Mouse (Mus musculus) layer of hippocampus, postnatal 10 days (tissue): ENCODE measurements at regions not wholly inside any gene's neighbourhood (a gene's known extent, or its start where the extent isn't known, plus 50 kb on each side); places are given as distances from the start of the nearest gene placed in this dataset.
A peak's percentile ranks its signal among the peaks of the same experiment; 100 is the strongest.

ENCODE experiments used
- DNase-seq, 2 experiments: peaks; one replicate each; pipeline ENCODE4 v3.0.0; 2021; ENCODE audit warnings: low spot score in 2 of 2

DNA sequence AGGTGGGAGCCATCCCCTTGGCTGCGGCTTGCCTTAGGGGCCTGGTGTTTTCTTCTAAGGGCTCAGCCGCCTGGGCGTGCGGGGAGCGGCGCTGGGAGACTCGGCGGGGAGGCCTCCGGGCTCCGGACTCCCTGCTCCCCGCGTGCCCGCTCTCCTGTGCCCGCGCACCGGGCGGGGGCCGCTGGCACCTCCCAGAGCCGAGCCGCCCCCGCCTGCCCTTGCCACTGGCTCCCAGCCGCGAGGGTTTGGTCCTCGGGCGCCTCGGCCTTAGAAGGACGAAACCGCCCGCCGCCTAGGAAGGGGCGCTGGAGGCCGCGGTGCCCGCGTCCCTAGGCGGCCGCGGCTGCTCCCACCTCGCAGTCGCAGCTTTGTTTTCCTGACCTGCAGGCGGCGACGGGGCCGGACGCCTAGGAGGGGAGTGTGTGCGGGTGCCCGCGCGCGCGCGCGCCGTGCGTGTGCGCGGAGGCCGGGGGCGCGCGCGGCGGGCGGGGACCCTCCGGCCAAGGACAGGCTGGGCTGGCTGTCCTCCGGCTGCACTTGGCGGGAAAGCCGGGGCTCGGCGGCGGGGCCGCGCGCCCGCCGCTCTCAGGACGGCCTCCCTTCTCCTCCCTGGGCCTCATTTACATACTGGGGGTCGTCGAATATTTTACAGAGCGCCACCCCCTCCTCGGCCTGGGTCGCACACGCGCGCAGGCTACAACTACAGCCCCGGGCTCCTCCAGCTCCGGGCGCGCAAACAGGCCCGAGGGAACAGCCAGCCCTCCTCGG lies 227.1 kb downstream of the Mef2c start:
- peak; percentile 74 to 84 for DNase-seq

DNA sequence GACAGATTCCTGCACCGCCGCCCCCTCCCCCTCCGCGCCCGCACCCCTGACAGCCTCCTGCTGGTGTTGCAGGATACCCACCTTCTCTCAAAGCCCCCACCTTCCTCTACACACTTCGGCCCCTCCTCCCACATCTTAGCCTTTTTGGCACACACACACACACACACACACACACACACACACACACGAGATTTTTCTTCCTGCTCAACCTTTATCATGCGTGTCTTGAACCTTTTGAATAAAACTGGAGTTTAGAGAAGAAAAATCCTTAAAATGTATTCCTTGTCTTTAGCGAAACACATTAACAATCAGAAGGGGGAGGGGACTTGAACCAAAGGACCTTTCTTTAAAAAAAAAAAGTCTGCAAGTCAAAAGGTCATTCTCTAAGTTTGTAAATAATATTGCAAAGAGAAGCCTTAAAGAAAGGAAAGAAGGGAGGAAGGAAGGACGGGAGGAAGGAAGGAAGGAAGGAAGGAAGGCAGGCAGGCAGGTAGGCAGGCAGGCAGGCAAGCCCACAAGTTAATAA lies 227.7 kb downstream of the Mef2c start:
- DNase-seq: no peak

DNA sequence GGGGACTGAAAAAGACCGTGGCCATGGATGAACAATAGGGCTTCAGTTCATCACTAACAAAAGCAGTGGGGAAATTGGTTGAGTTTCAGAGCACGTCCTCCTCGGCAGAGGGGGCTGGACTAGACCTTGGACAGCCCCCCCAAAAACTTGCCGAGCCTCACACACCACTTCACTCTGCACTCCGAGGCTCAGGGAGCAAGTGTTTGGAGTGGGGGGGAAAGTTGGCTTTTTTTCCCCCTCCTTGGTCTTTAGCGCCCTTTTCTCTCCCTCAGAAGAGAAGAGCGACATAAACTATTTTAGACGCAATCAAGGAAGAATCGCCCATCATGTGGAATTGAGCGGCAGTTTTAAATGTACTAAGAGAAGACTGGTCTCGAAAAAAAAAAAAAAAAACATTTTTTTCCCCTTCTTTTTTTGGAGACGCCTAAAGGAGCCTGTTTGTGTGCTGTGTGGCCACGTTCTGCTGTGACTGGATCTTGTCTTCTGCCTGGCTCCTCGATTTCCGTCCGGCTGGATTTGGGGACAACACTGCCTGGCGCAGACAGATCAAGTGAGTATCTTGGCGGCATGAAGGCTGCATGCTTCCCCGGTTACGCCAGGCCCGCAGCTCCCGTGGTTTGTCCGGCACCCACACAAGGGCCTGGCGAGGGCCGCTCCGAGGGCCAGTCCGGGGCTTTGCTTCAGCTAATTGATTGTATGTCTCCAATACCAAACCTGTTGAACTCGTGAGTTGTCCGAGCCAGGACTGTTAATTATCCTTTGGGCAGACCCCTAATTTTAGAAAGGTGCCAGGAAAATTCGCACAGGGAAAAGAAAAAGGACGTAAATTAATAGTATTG lies 228.7 kb downstream of the Mef2c start:
- DNase-seq: peak; percentile 65 to 74

GRCm38 (mm10) chr13:83733231-83733990 lies 229.6 kb downstream of the Mef2c start:
- DNase-seq: peak in 1 of 2 experiments; percentile 66

GRCm38 (mm10) chr13:83733991-83734610 lies 230.3 kb downstream of the Mef2c start:
- no peak for DNase-seq

DNA sequence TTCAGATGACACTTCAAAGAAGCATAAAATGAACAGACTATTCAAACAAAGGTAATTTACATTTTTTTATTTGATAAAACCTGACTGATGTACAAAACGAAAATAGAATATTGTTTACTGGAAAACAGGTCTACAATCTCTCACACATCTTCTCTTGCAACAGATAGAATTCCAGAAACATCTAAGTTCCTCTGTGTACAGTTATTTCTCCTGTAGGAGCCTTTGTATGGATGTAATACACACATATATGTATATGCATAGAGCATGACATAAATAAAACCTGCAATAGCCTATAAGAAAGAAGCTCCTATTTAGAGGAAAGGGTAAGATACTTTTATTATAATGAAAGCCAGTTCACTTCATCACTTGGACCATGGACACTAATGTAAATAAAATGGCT lies 230.8 kb downstream of the Mef2c start:
- DNase-seq: no peak

DNA sequence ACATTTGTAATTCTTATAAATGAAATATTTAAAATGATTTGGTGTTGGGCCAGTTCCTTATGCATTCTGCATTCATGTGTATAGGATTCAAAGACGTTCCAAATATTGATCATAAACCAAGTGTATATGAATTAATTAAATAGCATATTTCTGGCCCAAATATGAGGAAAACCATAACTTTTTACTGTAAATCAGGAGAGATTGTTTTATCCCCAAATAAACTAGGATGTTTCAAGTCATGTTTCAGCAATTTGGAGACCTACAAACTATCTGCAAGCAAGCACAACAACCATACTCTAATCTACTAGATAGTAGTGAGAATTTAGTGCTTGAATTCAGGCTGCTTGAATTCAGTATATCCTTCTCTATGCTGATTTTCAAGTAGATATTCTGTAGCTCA lies 231.3 kb downstream of the Mef2c start:
- DNase-seq: no peak

GRCm38 (mm10) chr13:83735631-83736475 lies 232.0 kb downstream of the Mef2c start:
- DNase-seq: peak in 1 of 2 experiments; percentile 26

GRCm38 (mm10) chr13:83737031-83737825 lies 233.4 kb downstream of the Mef2c start:
- DNase-seq: peak in 1 of 2 experiments; percentile 43

GRCm38 (mm10) chr13:83737826-83738527 lies 234.1 kb downstream of the Mef2c start:
- peak; percentile 54 to 64 for DNase-seq

GRCm38 (mm10) chr13:83738528-83738981 lies 234.7 kb downstream of the Mef2c start:
- DNase-seq: peak in 1 of 2 experiments; percentile 66

DNA sequence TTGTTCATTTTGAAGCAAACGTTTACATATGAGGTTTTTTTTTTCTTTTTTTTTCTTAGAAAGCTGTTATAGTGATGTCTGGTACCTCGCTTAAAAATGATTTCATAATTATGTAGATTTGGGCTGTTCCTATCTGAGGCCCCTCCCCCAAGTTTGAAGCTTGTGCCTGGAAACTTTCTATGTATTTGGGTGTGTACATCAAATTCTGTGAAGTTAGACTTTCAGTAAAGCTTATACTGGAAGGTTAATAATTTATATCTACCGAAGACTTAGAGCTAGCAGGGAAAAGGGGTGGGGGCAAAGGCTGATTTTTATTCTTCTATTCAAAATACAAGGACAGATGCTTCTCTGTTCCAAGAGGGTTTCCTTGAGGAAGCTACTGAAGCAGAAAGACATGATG lies 235.3 kb downstream of the Mef2c start:
- no peak for DNase-seq

DNA sequence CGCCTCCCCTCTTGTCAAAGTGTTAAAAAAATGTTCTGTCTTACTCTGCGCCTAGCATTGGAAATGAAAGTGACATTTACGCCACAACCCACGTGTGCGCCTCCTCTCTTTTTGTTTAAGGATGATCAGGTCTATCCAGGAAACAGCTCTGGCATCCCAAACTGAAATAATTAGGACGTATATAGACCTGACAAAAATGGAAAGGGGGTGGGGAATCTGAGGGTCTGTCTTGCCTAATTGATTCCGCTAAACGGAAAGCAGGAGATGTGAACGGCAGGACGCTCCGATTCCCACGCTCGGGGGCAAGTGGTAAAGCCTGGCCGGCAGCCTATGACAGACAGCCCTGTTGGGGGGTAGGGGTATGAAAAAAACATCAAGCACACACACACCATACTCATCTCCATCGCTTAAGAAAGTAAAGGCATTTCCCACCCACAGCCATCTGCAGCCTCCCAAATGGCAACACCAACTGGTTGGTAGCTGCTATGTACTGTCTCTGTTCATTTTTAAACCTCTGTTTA lies 235.8 kb downstream of the Mef2c start:
- peak; percentile 73 to 79 for DNase-seq

DNA sequence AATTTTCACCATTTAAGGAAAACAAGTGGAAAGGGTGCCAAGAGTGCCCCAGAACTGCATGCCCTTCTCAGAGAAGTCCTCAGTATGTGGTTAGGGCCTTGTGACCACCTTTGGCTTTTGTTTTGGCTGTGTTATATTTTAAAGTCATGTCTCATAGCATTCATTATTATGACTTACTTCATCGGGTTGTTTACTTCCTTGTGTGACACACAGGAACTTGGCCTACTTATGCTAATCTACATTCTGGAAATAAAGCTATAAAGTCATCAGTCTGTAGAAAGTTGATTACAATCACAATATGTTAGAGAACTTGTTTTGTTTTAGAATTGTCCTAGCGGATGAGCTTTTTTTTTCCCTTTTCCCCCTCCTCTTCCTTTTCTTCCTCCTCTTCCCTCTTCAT lies 236.3 kb downstream of the Mef2c start:
- DNase-seq: no peak

DNA sequence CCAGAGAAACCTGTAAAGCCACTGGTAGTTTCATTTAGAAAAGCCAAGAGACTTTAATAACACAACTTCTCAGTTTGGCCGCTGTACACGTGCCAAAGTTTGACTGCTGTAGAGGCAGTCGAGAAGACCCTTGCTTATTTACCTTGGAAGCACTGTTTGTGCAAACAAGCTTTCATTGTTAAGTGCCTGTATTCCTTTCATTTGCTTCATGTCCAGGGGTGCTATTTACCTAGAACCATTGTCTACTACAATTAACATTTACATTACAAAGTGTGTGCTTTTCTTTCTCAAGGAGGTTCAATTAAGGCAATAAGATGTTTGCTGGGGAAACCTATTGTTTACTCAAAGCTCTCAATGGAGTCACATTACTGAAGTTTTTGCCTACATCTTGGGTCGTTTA lies 236.9 kb downstream of the Mef2c start:
- peak in 1 of 2 experiments; percentile 33 for DNase-seq

DNA sequence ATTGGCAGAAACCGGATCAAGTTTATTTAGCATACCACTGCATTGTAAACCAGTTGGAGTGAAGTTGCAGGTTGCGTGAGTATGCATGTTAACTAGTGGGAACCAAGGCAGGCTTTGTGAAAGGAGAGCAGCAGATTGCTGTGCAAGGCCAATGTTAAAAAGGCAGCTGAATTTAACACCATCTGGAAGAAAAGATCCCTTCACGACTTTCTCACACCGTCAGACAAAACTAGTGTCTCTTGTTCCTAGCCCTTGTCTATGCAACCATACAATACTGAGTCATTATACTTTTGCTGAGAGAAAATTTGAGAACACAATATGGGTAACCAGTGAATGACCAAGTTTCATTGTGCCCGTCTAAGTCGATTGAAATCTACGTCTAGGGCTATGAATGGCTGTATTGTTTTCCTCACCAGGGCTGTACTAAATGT lies 237.8 kb downstream of the Mef2c start:
- peak in 1 of 2 experiments; percentile 53 for DNase-seq

DNA sequence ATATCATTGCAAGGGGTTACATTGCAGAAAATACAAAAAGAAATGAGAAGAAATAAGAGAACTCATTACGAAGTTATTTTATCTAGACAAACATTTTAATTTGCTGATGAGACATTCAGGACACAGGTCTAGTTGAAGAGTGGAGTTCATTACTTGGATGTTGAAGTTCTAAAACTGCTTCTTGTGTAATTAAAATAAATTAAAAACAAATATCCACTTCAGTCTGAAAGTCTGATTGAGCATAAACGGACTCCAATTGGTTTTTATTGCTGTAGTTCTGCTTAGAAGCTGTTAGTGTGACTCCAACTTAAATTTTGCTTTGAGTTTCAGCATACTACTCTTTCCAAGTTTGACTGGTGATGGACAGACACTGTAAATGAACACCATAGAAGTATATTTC lies 238.3 kb downstream of the Mef2c start:
- DNase-seq: peak in 1 of 2 experiments; percentile 3

DNA sequence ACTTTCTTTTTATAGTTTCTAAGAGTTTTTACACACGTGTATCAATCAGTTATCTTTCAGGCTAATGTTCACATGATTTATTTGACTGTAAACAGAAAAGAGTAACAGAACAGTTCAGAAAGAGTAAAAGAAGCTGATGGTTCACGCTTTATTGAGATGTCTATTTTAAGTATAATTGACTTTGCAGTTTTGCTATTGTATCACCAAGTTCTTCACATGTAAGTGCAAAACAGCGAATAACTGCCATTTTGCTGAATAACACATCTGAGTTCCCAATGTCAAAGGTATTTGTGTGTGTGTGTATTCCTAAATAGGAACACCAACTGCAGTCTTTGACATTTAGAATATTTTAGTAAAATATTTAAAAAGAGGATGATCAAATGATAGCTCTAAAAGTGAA lies 238.7 kb downstream of the Mef2c start:
- DNase-seq: peak in 1 of 2 experiments; percentile 3
